Mouse (Mus musculus) intestine, embryonic 14.5 days (tissue): ENCODE data around the gene Ciz1. TPM values are rescaled to one million over a fixed set of nuclear protein-coding genes. Genes with fewer than 3 reads are reported as not detected.

Source experiments
- ATAC-seq: fragments of 200-750 bp; cut with Nextera tagmentation; replicated peaks from 2 replicates; pipeline ENCODE4 v1.8.0; 2017; ENCODE audit warnings: low read depth, moderate number of reproducible peaks, moderate TSS enrichment, moderate library complexity; ENCODE audit not compliant: low FRiP score, low TSS enrichment
- DNase-seq: peaks from one replicate; pipeline ENCODE4 v3.0.0-alpha.2; 2018; ENCODE audit warnings: low spot score
- H3K27ac ChIP-seq: fragments of 300-500 bp; sonication (generic); 2 replicates; pipeline ENCODE4 v1.5.1; 2014; ENCODE audit warnings: low read depth, mild to moderate bottlenecking, control low read depth
- H3K27me3 ChIP-seq: fragments of 300-500 bp; sonication (generic); replicated peaks from 2 replicates; pipeline ENCODE4 v1.6.1; 2014; ENCODE audit warnings: low read length, control low read depth; ENCODE audit not compliant: control insufficient read depth, insufficient read depth
- H3K36me3 ChIP-seq: fragments of 300-500 bp; sonication (generic); 2 replicates; pipeline ENCODE4 v1.6.1; 2014; ENCODE audit warnings: low read length, control low read depth; ENCODE audit not compliant: control insufficient read depth, insufficient read depth
- H3K4me1 ChIP-seq: fragments of 300-500 bp; sonication (generic); replicated peaks from 2 replicates; pipeline ENCODE4 v1.6.1; 2014; ENCODE audit warnings: low read length, control low read depth, mixed read lengths; ENCODE audit not compliant: control insufficient read depth, insufficient read depth
- H3K4me2 ChIP-seq: fragments of 300-500 bp; sonication (generic); 2 replicates; pipeline ENCODE4 v1.6.1; 2014; ENCODE audit warnings: low read length
- H3K4me3 ChIP-seq: fragments of 300-500 bp; sonication (generic); 2 replicates; pipeline ENCODE4 v1.5.1; 2014; ENCODE audit warnings: low read depth, low read length, control low read depth, mixed read lengths
- H3K9ac ChIP-seq: fragments of 300-500 bp; sonication (generic); 2 replicates; pipeline ENCODE4 v1.6.1; 2014; ENCODE audit warnings: mild to moderate bottlenecking, low read length
- H3K9me3 ChIP-seq: fragments of 300-500 bp; sonication (generic); 2 replicates; pipeline ENCODE4 v1.6.1; 2016; ENCODE audit warnings: low read length, control low read depth; ENCODE audit not compliant: control insufficient read depth
- WGBS: fragments of 180-500 bp; shearing (Covaris S2); extraction: QIAGEN DNeasy Blood & Tissue Kit; methylation state at CpG from one replicate; pipeline ENCODE4 v1.1.7; 2014; 5-methylcytosine and 5-hydroxymethylcytosine counted together
- microRNA-seq: library from miRNA; unstranded; fragments of <30 nt; microRNA quantifications from one replicate; pipeline ENCODE4, GENCODE M21; 2016
- polyA plus RNA-seq: library from polyadenylated mRNA; unstranded; fragments of >200 nt; fragmentation: Nextera tagmentation; extraction: Ambion mirVana; gene quantifications from 2 replicates; pipeline ENCODE4 v1.2.1, GENCODE M21; 2014

Gene Ciz1
- polyA plus RNA-seq, 1 experiment from 2014 or later, result 48.4 TPM

DNA sequence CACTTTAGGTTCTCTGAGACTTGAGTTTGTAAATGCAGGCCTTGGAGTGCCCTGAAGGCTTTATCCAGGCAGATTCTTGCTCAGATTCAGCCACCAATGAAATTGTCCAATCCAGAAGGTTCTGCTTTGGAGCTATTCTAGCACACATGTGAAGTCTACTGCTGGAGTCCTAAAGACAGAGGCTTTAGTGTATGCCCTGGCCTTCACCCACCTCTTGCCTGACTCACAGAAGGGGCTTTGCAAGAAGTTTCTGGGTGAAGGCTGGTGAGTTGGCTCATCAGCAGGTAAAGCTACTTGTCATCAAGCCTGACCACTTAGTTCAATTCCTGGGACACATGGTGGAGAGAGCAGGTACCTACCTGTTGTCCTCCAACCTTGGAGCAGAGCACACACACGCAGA lies 74.0 kb downstream of the Ciz1 start:
- H3K9ac ChIP-seq, result no peak overlapping the region
- peak overlapping the region; percentile 86; the same call in 1 of the 2 replicates for H3K27ac ChIP-seq
- ATAC-seq, result no peak
- DNase-seq, result no peak
- no peak overlapping the region for H3K4me3 ChIP-seq
- no peaks in the 10 kb centered on the region for H3K27me3 ChIP-seq
- peaks cover 59% of the 10 kb centered on the region for H3K4me1 ChIP-seq
- H3K36me3 ChIP-seq, result peaks cover 3% of the 10 kb centered on the region
- no peaks in the 10 kb centered on the region for H3K9me3 ChIP-seq
- no peak overlapping the region for H3K4me2 ChIP-seq
- 96% methylated on average over 1 of the region's 1 CpGs for WGBS

DNA sequence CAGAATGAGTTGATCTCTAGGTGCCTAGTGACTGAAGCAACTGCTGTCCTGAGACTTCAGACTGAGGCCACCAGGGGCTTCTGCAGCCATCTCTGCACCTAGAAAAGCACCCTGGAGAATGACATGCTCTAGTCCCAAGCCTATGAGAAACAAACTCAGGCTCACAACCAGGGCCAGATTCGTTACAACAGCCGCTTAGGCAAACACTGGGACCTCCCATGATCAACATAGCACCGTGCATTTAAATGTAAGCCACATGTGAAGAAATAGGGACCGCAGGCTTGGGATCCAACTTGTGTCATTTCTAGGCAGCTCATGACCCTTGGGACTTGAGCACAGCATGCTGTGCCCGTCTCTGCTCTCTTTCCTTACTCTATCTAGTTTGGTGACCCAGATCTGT lies 75.6 kb downstream of the Ciz1 start:
- H3K9ac ChIP-seq, result no peak overlapping the region
- DNase-seq (no peak), ATAC-seq (no peak)
- H3K4me2 ChIP-seq, result no peak overlapping the region
- 85% methylated on average over 5 of the region's 5 CpGs for WGBS
- H3K9me3 ChIP-seq, result no peaks in the 10 kb centered on the region
- H3K4me1 ChIP-seq, result peaks cover 57% of the 10 kb centered on the region
- no peak overlapping the region for H3K27ac ChIP-seq
- H3K4me3 ChIP-seq, result no peak overlapping the region
- no peaks in the 10 kb centered on the region for H3K36me3 ChIP-seq
- H3K27me3 ChIP-seq, result no peaks in the 10 kb centered on the region

DNA sequence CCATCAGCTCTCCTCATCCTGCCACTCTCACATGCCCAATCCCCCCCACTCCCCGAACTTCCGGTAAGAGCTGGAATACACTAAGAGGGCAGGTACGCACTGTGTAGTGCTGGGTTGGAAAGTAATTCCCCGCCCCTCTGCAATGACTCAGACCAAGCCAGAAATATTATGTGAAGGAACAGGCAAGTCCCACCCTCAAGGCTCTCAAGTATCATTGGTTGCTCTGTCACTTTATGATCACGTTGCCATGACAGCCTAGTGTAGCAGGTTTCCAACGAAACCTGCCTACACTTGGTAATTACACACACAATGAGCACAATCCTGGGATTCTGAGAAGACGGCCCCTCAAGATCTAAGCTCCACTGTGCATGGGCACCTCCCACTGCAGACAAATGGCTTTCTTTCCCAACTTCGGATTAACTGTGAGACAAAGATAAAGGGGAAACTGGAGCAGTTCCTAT lies 76.2 kb downstream of the Ciz1 start:
- no peaks in the 10 kb centered on the region for H3K36me3 ChIP-seq
- H3K9me3 ChIP-seq, result no peaks in the 10 kb centered on the region
- H3K27me3 ChIP-seq, result no peaks in the 10 kb centered on the region
- H3K27ac ChIP-seq, result peak overlapping the region; percentile 78
- H3K4me1 ChIP-seq, result peaks cover 52% of the 10 kb centered on the region
- DNase-seq (peak; percentile 69), ATAC-seq (peak; percentile 84)
- 37% methylated on average over 8 of the region's 8 CpGs for WGBS
- no peak overlapping the region for H3K9ac ChIP-seq
- peak overlapping the region; percentile 38 for H3K4me2 ChIP-seq
- no peak overlapping the region; the same call in 1 of the 2 replicates for H3K4me3 ChIP-seq

DNA sequence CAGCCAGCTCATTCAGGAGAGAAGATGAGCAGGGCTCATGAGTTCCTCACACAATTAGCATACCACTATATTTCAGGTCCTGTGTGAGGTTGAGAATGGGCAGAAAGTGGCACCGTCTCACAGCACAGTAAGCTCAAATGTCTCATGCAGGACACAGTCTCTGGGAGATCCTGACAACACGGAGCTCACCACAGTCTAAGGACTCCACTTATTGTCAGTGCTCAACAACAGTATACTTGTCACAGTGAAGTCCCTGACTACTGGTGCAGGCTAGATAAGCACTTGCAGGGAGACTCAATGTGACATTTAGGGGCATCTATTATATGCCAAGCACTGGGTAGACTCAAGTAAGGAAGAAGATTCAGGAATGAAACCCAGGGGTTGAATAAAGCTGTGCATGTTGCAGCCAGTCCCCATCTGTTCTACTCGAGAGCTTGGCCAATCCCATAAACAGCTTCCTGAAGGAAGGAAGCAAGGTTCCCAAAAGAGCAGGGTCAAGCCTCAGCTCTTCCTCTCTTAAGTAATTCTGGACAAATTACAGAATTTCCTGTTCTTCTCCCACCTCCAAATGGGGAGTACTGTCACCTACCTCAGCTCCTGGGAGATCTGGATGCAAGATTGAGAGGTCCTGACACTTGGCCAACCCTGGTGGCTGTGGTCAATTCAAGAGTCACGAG lies 77.2 kb downstream of the Ciz1 start:
- no peak for ATAC-seq
- H3K4me2 ChIP-seq, result no peak overlapping the region; the same call in 1 of the 2 replicates
- no peak overlapping the region for H3K4me3 ChIP-seq
- no peak overlapping the region for H3K27ac ChIP-seq
- peaks cover 45% of the 10 kb centered on the region for H3K4me1 ChIP-seq
- H3K9ac ChIP-seq, result no peak overlapping the region
- no peak for DNase-seq
- no peaks in the 10 kb centered on the region for H3K9me3 ChIP-seq
- H3K36me3 ChIP-seq, result no peaks in the 10 kb centered on the region
- H3K27me3 ChIP-seq, result no peaks in the 10 kb centered on the region
- 71% methylated on average over 4 of the region's 4 CpGs for WGBS

Small RNA genes within 50 kb of the gene (microRNA-seq; reads per million reads assigned to microRNA genes)
- gene Gm23363, result 0.34 reads per million
- 657 reads per million, percentile 75 among the genes with 10 or more reads in this experiment for gene Mir199b

Other genes with a start within 250 kb of the Ciz1 start
- 48.4 and 52.8 TPM in 2 replicates for gene Prrc2b, start 201.2 kb upstream of the Ciz1 start, polyA plus RNA-seq
- gene Pomt1, start 115.7 kb upstream of the Ciz1 start, polyA plus RNA-seq, result 26.9 and 27.6 TPM in 2 replicates
- gene Uck1, start 92.2 kb upstream of the Ciz1 start, polyA plus RNA-seq, result 61.8 and 65.8 TPM in 2 replicates
- gene Golga2, start 64.9 kb upstream of the Ciz1 start, polyA plus RNA-seq, result 20.1 and 20.2 TPM in 2 replicates
- gene Swi5, start 64.3 kb upstream of the Ciz1 start, polyA plus RNA-seq, result 162 and 198 TPM in 2 replicates
- gene Dnm1, start 1.0 kb downstream of the Ciz1 start, polyA plus RNA-seq, result 22.7 TPM in 2 replicates
- gene 1110008P14Rik, start 29.6 kb downstream of the Ciz1 start, polyA plus RNA-seq, result 35.7 and 36.8 TPM in 2 replicates
- gene Lcn2, start 35.9 kb downstream of the Ciz1 start, polyA plus RNA-seq, result 0.93 TPM in 1 of 2 replicates, not detected in the other
- gene Ptges2, start 43.6 kb downstream of the Ciz1 start, polyA plus RNA-seq, result 36.4 and 37.0 TPM in 2 replicates
- gene Naif1, start 98.1 kb downstream of the Ciz1 start, polyA plus RNA-seq, result 5.8 and 6.0 TPM in 2 replicates
- gene Slc25a25, start 99.1 kb downstream of the Ciz1 start, polyA plus RNA-seq, result 17.8 and 18.2 TPM in 2 replicates
- 10.3 and 11.4 TPM in 2 replicates for gene Fam102a, start 183.0 kb downstream of the Ciz1 start, polyA plus RNA-seq
- gene Dpm2, start 218.5 kb downstream of the Ciz1 start, polyA plus RNA-seq, result 118 and 121 TPM in 2 replicates
- gene Pip5kl1, start 222.5 kb downstream of the Ciz1 start, polyA plus RNA-seq, result 0.62 and 0.89 TPM in 2 replicates
- gene 9430097D07Rik, start 223.4 kb downstream of the Ciz1 start, polyA plus RNA-seq, result 0.15 and 0.35 TPM in 2 replicates
- gene St6galnac4, start 234.8 kb downstream of the Ciz1 start, polyA plus RNA-seq, result 15.5 and 20.3 TPM in 2 replicates
- gene St6galnac6, start 247.4 kb downstream of the Ciz1 start, polyA plus RNA-seq, result 5.7 and 6.9 TPM in 2 replicates